Mouse (Mus musculus) lung, postnatal 14 days (tissue): ENCODE measurements around the gene Kiss1r.
A peak's percentile ranks its signal among the peaks of the same experiment; 100 is the strongest.

Experiments
- DNase-seq: peaks from one replicate; pipeline ENCODE4 v3.0.0; 2021

Gene Kiss1r

DNA sequence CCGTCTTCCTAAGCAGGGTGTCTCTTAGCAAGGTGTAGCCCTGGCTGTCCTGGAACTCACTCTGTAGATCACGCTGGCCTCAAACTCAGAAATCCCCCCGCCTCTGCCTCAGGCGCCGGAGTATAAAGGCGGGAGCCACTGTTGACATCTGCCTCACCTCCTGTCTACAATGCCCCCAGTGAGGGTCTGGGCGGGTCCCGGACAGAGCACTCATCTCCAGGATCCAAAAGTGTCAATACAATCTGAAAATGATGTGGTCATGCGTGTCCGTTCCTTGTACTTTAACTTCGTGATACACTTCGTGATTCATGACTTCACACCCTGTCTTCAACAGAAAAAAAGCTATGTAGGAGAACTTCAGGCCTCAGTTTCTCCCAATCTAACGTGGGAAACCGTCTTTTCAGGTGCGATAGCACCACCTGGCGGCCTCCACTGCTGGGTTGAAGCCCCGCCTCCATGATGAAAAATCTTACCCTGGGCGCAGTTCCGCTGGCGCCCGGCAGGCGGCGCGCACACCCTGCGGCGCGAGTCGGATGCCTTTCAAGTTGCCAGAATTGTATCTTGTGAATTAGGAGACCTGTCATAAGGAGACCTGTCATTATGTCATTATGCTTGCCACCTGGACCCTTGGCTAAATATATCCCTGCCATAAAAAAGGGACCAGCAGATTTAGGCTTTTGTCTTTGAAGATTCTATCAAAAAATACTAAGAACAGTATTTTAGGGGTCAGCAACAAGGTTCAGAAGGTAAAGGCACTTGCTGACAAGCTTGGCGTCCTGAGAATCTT is 8.4 kb downstream of the Kiss1r start:
- DNase-seq = peak; percentile 96

GRCm38 (mm10) chr10:79925785-79926490 is 9.2 kb downstream of the Kiss1r start:
- no peak for DNase-seq

DNA sequence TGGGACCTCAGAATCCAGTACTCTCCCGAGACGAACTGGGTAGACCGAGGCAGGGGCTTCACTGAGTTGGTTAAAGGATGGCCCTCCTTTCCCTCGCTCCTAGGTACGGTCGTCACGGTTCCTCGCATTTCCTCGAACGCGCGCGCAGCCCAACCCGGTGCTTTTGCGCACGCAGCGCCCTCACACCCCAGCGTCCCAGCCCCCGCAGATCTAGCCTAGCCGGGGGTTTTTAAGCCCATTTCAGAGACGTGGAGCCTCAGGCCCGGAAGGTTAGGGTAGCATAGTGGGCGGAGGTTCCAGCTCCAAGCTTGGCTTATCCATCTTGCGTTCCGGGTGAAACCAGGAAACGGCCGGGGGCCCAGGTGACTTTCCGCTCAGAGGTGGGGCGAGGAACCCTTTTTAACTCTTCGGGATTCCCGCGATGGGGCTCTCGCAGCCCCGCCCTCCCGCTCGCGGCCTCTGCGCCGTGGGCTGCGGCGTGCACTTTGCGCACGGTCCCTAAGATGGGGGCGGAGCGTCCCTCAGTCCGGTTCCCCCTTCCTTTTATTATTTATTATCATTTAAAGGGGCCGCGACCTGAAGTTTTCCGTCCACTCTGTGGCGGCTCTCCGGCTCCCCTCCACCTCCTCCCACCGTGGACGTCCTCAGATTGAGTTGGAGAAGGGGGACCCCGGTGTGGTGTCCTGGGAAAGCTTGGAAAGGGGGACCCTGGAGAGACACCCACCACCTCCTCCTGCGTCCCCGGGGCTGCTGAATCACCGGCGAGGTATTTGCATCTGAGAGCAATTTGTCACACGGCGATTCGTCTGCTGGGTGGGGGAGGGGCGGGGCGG is 9.9 kb downstream of the Kiss1r start, which contains the start of gene Arid3a:
Gene Arid3a, plus strand, starts transcription at position 553 of the 833 bp plus-strand sequence.
- DNase-seq = peak; percentile 90

GRCm38 (mm10) chr10:79927324-79928029 is 10.7 kb downstream of the Kiss1r start:
- peak; percentile 61 for DNase-seq

DNA sequence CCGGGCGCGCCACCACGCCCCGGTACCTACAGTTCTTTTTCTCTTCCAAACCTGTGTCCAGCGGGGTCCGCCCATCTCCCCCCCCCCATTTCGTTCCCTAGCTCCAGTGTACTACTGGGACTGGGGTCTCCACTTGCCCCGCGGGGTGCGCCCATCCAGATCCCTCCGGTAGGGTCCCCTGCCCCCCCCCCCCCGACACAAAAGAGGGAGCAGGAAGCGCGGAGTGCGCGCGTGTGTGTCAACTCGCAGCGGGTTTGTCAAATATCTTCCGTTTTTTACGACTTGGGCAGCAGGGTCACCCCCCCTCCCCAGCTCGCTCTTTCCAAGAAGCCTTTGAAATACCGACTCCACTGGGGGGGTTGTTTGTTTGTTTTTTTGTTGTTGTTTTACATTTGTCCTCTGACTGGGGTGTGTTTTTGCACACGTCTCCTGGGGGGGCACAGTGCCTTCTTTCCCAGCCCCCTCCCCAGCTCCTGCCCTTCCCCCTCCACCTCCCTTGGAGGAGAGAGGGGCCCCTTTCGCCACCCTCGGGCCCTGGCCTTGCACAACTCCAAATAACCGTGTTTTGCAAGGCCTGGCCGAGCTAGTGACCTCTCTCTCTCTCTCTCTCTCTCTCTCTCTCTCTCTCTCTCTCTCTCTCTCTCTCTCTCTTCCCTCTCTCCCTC is 11.4 kb downstream of the Kiss1r start:
- peak; percentile 53 for DNase-seq

DNA sequence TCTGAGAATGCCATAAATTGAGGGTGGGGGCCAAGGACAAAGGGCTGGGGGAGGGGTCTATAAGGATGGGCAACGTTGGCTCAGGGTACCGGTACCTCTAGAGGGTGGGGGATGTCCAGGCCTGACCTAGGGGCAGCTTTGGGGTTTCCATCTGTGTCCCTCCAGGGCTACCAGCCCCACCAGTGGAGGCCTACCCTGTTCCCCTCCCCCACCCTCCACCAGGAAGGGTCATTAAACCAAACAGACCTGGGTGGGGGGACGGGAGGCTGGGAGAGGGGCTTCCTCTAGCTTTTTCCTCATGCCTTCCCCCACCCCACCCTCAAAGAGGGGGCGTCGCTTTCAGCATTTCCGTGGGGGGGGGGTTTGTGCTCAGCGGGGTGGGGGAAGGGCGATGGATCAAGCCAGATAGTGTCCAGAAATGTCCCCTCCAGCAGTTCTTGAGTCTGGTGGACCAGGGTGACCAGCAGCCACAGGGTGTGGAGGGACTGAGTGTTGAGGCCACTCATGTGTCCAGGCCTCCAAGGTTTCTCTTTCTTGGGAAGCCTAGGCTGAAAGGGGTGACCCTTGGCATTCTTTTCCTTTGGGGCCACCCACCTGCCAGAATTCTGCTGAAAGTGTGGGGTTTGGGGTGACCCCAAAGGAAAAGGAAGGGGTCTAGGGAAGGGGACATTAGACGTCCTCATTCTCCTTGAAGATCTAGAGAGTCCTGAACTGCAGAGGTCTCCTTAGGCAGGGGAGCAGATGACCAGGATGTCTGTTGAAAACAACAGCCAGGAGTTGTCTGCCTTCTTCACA is 12.3 kb downstream of the Kiss1r start:
- no peak for DNase-seq

GRCm38 (mm10) chr10:79929967-79930825 is 13.4 kb downstream of the Kiss1r start:
- no peak for DNase-seq

- no peak for DNase-seq
Measured at GRCm38 (mm10) chr10:79930826-79931186, 14.0 kb downstream of the Kiss1r start.

DNA sequence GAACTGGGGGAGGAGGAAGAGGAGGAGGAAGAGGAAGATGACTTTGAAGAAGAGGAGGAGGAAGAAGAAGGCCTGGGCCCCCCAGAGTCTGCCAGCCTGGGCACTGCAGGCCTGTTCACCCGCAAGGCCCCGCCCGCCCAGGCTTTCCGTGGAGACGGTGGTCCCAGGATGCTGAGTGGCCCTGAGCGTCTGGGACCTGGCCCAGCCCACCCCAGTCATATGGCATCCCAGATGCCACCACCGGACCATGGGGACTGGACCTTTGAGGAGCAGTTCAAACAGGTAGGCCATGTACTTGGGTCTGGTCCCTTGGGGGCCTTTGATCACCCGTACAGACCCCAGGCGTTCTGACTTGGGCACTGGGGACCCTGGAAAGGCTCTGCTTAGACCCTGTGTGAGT is 15.0 kb downstream of the Kiss1r start:
- no peak for DNase-seq

DNA sequence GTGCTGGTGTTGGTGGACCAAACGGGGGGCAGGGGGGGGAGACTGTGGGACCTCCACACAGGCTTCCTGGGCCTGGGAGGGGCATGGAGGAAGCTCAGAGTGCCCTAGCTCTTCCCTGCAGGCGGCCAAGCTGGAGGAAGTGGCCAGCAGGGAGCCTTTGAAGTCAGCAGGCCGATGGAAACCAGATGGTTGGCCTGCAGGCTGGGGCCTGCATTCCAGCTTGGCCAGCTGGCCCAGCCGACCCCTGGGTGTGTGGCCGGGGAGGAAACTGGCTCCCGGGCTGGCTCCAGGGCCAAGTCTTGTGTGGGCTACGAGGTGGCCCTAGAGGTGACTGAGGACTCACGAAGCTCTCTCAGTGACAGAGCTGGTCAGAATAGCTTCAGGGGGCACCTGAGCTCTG is 16.0 kb downstream of the Kiss1r start:
- DNase-seq = peak; percentile 68

DNA sequence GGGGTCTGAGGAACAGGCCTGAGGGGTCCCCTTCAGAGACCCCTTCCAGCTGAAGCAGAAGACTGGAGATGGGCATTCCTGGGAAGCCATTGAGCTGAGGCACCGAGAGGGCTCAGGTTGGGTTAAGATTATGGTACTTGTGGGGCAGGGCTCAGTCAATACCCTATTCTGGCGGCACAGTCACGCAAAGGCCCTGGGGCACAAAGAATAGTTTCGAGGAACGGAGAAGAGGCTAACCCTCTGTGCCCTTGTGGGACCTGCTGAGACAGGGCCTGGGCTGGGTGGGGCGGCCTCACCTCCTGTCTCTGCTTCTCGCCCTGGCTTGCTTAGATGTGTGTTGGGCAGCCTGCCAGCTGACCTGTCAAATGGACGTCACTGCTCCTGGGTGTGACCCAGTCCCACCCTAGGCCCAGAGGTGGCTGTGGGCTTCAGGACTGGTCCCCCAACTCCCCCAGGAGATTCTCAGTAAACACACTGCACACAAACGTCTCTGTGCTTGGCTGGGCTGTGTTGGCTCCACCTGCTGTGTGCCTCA is 16.4 kb downstream of the Kiss1r start:
- no peak for DNase-seq

DNA sequence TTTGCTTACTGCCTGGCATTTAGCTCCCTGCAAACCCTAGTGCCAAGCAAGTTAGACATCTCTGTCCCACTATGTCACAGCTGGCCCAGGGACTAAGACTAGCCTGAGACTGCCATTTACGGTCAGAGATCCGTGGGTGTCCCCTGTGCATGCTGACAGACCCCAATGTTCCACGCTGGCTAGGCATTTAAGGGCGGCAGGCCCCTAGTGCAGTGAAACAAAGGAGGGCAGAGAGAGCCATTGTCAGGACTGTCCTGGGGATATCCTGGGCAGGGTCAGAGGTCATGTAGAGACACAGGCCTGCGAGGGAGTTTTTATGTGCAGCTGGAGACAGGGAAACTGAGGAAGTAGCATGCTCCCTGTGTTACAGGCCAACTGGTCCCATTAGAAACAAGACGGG is 17.1 kb downstream of the Kiss1r start:
- no peak for DNase-seq

- peak; percentile 93 for DNase-seq
Measured at GRCm38 (mm10) chr10:79934272-79934721, 17.5 kb downstream of the Kiss1r start.

DNA sequence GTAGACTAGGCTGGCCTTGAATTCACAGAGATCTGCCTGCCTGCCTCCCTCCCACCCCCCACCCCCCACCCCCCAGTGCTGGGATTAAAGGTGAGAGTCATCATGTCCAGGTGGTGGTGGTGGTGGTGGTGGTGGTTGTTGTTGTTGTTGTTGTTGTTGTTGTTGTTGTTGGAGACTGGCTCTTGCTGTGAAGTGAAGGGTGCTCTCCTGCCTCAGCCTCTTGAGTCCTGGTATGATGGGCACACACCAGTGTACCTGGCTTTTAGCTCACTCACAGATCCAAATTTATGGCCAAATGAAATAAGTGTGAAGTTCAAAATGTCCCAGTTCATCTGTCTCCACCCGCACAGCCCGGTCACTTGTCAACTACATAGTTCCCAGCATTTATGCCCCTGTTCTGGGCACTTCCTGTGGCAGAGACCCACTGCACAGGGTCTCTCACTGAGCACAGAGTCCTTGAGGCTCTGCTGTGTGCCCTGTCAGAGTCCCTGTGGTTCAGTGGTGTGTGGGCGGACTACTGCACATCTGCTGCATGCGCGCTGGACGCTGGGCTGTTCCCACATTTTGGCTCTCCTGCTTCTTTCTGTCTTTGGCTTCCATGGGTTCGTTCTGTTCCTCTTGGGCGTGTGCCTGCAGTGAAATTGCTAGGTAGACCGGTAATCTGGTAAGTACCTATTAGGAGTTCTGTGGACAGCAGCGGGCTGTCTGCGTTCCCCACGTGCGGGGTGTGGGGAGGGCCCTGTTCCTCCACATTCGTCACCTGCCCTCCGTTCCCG is 18.2 kb downstream of the Kiss1r start:
- no peak for DNase-seq

DNA sequence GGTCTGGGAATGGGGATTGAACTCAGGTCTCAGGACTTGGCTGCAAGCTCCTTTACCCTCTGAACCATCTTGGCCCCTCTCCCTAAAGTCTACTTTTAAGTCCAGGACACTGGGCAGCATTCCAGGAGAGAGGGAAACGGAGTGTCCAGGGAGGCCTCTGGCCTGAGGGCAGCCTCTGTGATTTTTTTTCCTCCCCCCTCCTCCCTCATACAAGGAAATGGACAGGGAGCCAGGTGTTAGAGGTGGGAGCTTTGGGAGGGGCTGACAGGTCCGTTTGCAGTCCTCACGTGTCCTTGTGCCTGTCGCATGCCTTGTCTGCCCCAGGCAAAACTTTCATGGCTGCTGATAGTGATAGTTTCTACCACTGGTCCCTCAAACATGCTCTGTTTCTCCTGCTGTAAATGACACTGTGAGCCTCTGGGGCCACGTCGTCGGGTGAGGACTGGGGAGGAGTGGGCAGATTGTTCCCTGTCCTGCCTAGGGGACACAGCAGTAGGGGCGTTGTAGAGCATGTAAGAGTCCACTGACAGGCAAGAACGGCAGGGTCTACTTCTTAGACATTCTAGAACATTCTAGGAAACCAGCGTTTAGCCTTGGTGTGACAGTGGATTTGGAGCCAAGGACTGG is 19.6 kb downstream of the Kiss1r start:
- peak; percentile 51 for DNase-seq

- peak; percentile 85 for DNase-seq
Measured at GRCm38 (mm10) chr10:79936911-79937441, 20.2 kb downstream of the Kiss1r start.

DNA sequence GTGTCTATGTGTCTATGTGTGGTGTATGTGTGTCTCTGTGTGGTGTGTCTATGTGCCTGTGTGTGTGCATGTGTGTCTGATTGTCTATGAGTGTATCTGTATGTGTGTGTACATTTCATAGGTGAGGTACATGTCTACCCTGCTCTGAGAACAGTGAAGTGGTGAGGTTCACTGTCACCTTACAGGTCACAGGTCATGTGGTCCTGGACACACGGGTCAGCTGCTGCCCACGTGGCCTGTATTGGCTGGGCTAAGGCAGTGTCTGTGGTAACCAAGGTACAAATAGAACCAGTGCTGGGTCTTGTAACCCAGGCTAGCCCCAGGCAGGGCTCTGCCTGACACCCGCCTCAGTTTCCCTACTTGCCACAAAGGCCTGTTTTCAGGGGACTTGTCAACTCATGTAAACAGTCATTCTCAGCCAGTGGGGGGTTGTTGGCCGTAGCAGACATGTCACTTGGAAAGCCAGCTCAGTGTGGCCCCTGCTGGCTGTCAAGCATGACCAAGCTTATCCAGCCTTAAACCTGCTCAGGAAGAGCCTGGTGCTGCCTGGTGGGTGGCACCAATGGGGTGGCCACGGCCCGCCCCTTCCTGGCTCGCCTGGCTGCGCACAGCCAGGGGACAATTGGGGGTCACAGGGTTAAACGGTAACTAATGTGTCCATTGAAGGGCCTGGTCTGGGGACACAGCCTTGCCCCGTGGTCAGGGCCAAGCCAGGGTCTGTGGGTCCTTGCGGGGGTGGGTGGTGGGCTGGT is 21.2 kb downstream of the Kiss1r start:
- DNase-seq = no peak

GRCm38 (mm10) chr10:79940749-79941148 is 24.0 kb downstream of the Kiss1r start:
- DNase-seq = no peak
